Mouse (Mus musculus): ENCODE data around the gene Tnfrsf23.

DNA sequence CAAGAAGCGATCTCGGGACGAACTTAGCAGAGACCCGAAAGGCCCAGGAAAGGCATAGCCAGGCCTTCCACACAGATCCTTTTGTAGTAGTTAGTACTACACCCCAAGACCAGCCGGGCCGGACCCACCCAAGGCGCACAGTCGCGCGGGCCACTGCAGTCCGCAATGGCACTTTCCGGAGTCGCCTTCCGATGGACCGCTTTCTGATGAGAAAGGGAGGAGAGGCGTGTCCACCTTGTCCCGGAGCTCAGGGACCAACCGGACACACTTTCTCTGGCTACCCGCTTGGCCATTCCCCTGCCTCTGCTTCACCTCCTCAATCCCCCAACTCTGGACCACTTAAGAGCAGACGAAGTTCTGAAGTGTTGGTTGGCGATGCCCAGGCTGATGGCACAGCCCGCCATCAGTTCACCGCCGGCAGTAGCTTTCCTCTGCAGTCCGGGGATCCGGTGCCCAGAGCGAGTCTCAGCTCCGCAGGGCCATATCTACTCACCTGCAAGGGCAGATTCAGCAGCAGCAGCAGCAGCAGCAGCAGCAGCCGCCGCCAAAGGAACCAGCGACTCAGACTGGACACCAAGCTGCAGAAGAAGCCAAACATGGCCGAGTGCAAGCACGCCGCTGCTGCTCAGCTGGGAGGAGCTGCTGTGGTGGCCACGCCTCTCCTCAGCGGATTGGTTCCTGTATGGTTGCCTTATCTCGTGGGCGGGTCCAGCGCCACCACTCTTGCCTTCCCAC is 36.5 kb downstream of the Tnfrsf23 start, which contains the start of gene Tnfrsf22:
- TF ChIP-seq CHD1 (IDR thresholded peaks at IDR 0.05; ENCODE audit: low read depth, low read length) (no peak), POLR2A (IDR thresholded peaks at IDR 0.05; ENCODE audit: low read depth, low read length) (peak; percentile 74), MXI1 (IDR thresholded peaks at IDR 0.05; ENCODE audit: low read depth, low read length) (peak; percentile 86), CTCF (conservative IDR thresholded peaks at IDR 0.05 in 1 of 2, IDR thresholded peaks at IDR 0.05 in 1 of 2; ENCODE audit: low read depth in 2 of 2, low read length in 2 of 2) (no peak), EP300 (IDR thresholded peaks at IDR 0.05; ENCODE audit: low read length) (no peak), ZC3H11A (IDR thresholded peaks at IDR 0.05; ENCODE audit: low read depth, low read length) (no peak), MAZ (IDR thresholded peaks at IDR 0.05; ENCODE audit: low read depth, low read length) (no peak), POLR2AphosphoS2 (IDR thresholded peaks at IDR 0.05; ENCODE audit: low read depth, low read length) (no peak)

All from CH12.LX (cell line).